Comparison of ENCODE assay signal across 26 mouse cellular contexts in the genomic region with DNA sequence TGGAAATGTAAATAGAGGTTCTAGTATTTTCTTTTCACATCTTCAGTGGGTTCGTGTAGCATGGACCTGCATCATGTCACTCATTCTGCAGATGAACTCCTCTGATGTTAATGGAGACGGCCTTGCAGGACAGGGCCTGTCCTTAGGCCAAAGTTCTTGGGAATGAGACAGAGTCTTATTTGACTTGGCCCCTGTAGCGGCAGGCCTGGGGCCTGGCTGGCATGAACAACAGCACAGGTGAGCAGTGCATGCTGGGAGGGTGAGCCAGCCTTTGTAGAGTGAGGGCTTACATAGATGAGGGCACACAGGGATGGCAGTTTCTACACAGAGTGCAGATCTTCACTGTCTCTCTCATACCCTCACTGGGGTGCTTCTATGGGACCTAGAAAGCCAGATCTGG. TPM values are rescaled to one million over a fixed set of nuclear protein-coding genes. Genes with fewer than 3 reads are reported as not detected.
A peak's percentile ranks its signal among the peaks of the same experiment; 100 is the strongest.
DNase-seq lines count a peak whose midpoint lies in the region; ATAC-seq and TF ChIP-seq lines count a peak whose summit lies in the region.
"Had no signal": no experiment of that assay in that cellular context is flagged by ENCODE, and none has a peak within 500 bp of the region (broad histone marks: within the 10 kb centered on the region; RNA-seq: fewer than 3 reads in every experiment).

No protein-coding gene starts in this region.

- TF ChIP-seq CTCF in stomach, postnatal 0 days (IDR thresholded peaks at IDR 0.05; ENCODE audit: low read depth) = no peak

- no peak for TF ChIP-seq EP300 in stomach, postnatal 0 days (optimal IDR thresholded peaks at IDR 0.05)

- H3K36me3 ChIP-seq in stomach, postnatal 0 days (ENCODE audit: control insufficient read depth, insufficient read depth, low read length) = peaks cover 6% of the 10 kb centered on the region; the same call in 1 of the 2 replicates
- H3K36me3 ChIP-seq: forebrain, embryonic 10.5 days had no signal

- WGBS in stomach, postnatal 0 days = 80% methylated on average over 3 of the region's 3 CpGs

- no peaks in the 10 kb centered on the region for H3K27me3 ChIP-seq in stomach, postnatal 0 days (ENCODE audit: control insufficient read depth, insufficient read depth, low read length)
- H3K27me3 ChIP-seq: CH12.LX; embryonic facial prominence, embryonic 15.5 days; heart, embryonic 15.5 days; limb, embryonic 13.5 days; megakaryocyte, embryonic 14.5 days; midbrain, embryonic 15.5 days had no signal

- H3K9me3 ChIP-seq in stomach, postnatal 0 days (ENCODE audit: control insufficient read depth, low read length) = no peaks in the 10 kb centered on the region
- H3K9me3 ChIP-seq: embryonic facial prominence, embryonic 15.5 days; forebrain, embryonic 10.5 days; heart, embryonic 15.5 days; limb, embryonic 13.5 days; midbrain, embryonic 15.5 days had no signal

- H3K4me2 ChIP-seq in stomach, postnatal 0 days (replicated peaks; ENCODE audit: low read depth) = no peak overlapping the region
- H3K4me2 ChIP-seq: embryonic facial prominence, embryonic 15.5 days; heart, embryonic 15.5 days; limb, embryonic 13.5 days; midbrain, embryonic 15.5 days had no signal

- no peaks in the 10 kb centered on the region for H3K4me1 ChIP-seq in stomach, postnatal 0 days (replicated peaks; ENCODE audit: control insufficient read depth, insufficient read depth)
- H3K4me1 ChIP-seq: forebrain, embryonic 10.5 days had no signal

- H3K9ac ChIP-seq in stomach, postnatal 0 days (ENCODE audit: low read length) = peak overlapping the region; percentile 8; the same call in 1 of the 2 replicates
- H3K9ac ChIP-seq: embryonic facial prominence, embryonic 15.5 days; forebrain, postnatal 0 days; heart, embryonic 15.5 days; midbrain, embryonic 15.5 days had no signal

- peak; percentile 60 for DNase-seq in kidney, adult 11 months
- no peak for DNase-seq in kidney, postnatal 4 days
- DNase-seq in kidney, adult 9 months = peak; percentile 38
- peak; percentile 38 to 50 for DNase-seq in kidney, postnatal 36 days
- DNase-seq in stomach, postnatal 0 days (ENCODE audit: low spot score) = no peak
- no peak for DNase-seq in layer of hippocampus, postnatal 36 days
- no peak for DNase-seq in lung, postnatal 25 days (ENCODE audit: low spot score)
- DNase-seq: adrenal gland, postnatal 14 days; cerebellum, adult 9-11 months; forebrain, postnatal 0 days; gastrocnemius, adult 2 months; heart, postnatal 4 days; lung, postnatal 10 days; thymus, postnatal 25 days had no signal

- H3K27ac ChIP-seq in stomach, postnatal 0 days (replicated peaks) = no peak overlapping the region
- H3K27ac ChIP-seq: embryonic facial prominence, embryonic 15.5 days; forebrain, embryonic 10.5 days; gastrocnemius, adult 2 months; heart, embryonic 15.5 days; limb, embryonic 13.5 days; midbrain, embryonic 15.5 days had no signal

- H3K4me3 ChIP-seq in stomach, postnatal 0 days (ENCODE audit: low read depth, low read length) = no peak overlapping the region
- H3K4me3 ChIP-seq: embryonic facial prominence, embryonic 15.5 days; forebrain, embryonic 10.5 days; gastrocnemius, adult 2 months; heart, embryonic 15.5 days; limb, embryonic 13.5 days; megakaryocyte, embryonic 14.5 days; midbrain, embryonic 15.5 days; myocyte had no signal

- no peak for ATAC-seq in stomach, postnatal 0 days (ENCODE audit: low FRiP score, low TSS enrichment)
- ATAC-seq: forebrain, postnatal 0 days; midbrain, embryonic 15.5 days had no signal

RNA-seq across cellular contexts. Expression of gene Ndc1, which starts 14.0 kb away (rescaled TPM):
- polyA plus RNA-seq in stomach, postnatal 0 days (2015; fragmentation: Nextera tagmentation; extraction: Ambion mirVana) = 7.1 and 7.6 TPM in 2 replicates
- 10 to 100 TPM; 11.0 to 12.5 TPM for total RNA-seq in layer of hippocampus, postnatal 36 days (2021)

RNA-seq across cellular contexts. Expression of gene Yipf1, which starts 39.4 kb away (rescaled TPM):
- polyA plus RNA-seq in stomach, postnatal 0 days (2015; fragmentation: Nextera tagmentation; extraction: Ambion mirVana) = 67.9 and 68.8 TPM in 2 replicates
- total RNA-seq in layer of hippocampus, postnatal 36 days (2021) = 10 to 100 TPM; 51.5 to 52.9 TPM

RNA-seq across cellular contexts. Expression of gene Dio1, which starts 46.6 kb away (rescaled TPM):
- 0.87 and 0.93 TPM in 2 replicates for polyA plus RNA-seq in stomach, postnatal 0 days (2015; fragmentation: Nextera tagmentation; extraction: Ambion mirVana)
- total RNA-seq in layer of hippocampus, postnatal 36 days (2021) = not detected
- total RNA-seq: forebrain, postnatal 0 days; granulocyte monocyte progenitor cell, adult 5-6 weeks; heart, postnatal 4 days; layer of hippocampus, postnatal 10 days; MEL had no signal
- polyA plus RNA-seq: brain, embryonic 14.5 days; forebrain, embryonic 10.5 days; forebrain, postnatal 0 days; heart, embryonic 15.5 days; limb, embryonic 13.5 days; midbrain, embryonic 15.5 days; myocyte had no signal

Comparison
In these comparisons a context has a peak if more than half of its experiments do, and no peak if none do; other contexts are left out.
1. DNase-seq: peak in kidney, adult 11 months (single experiment), kidney, adult 9 months (single experiment) and kidney, postnatal 36 days (2 of 2); none in kidney, postnatal 4 days (0 of 2), stomach, postnatal 0 days (single experiment), layer of hippocampus, postnatal 36 days (0 of 2) and lung, postnatal 25 days (single experiment).